Mouse (Mus musculus) forebrain, embryonic 13.5 days (tissue): Measurements from ENCODE around the gene Gm6034. TPM values are rescaled to one million over a fixed set of nuclear protein-coding genes. Genes with fewer than 3 reads are reported as not detected.
"Not testable (repeated sequence)": the region's sequence is repeated elsewhere in the genome, so short reads cannot be mapped to it uniquely, and the experiment has no call there.

Experiments
- ATAC-seq: fragments of 200-750 bp; cut with Nextera tagmentation; 2 replicates; pipeline ENCODE4 v1.8.0; 2017
- H3K27ac ChIP-seq: fragments of 300-500 bp; sonication (generic); 2 replicates; pipeline ENCODE4 v1.5.1; 2015; ENCODE audit warnings: inconsistent platforms, mild to moderate bottlenecking, moderate library complexity
- H3K27me3 ChIP-seq: fragments of 300-500 bp; sonication (generic); 2 replicates; pipeline ENCODE4 v1.6.1; 2015; ENCODE audit warnings: mild to moderate bottlenecking, inconsistent platforms
- H3K36me3 ChIP-seq: fragments of 300-500 bp; sonication (generic); 2 replicates; pipeline ENCODE4 v1.6.1; 2015; ENCODE audit warnings: mild to moderate bottlenecking, inconsistent platforms; ENCODE audit not compliant: poor library complexity, severe bottlenecking
- H3K4me1 ChIP-seq: fragments of 300-500 bp; sonication (generic); 2 replicates; pipeline ENCODE4 v1.6.1; 2015; ENCODE audit warnings: inconsistent platforms
- H3K4me2 ChIP-seq: fragments of 300-500 bp; sonication (generic); 2 replicates; pipeline ENCODE4 v1.6.1; 2015; ENCODE audit warnings: inconsistent platforms, mild to moderate bottlenecking, moderate library complexity
- H3K4me3 ChIP-seq: fragments of 300-500 bp; sonication (generic); 2 replicates; pipeline ENCODE4 v1.5.1; 2015; ENCODE audit warnings: mild to moderate bottlenecking, inconsistent platforms
- H3K9ac ChIP-seq: fragments of 300-500 bp; sonication (generic); 2 replicates; pipeline ENCODE4 v1.6.1; 2015; ENCODE audit warnings: mild to moderate bottlenecking, inconsistent platforms
- H3K9me3 ChIP-seq: fragments of 300-500 bp; sonication (generic); replicated peaks from 2 replicates; pipeline ENCODE4 v1.6.1; 2016; ENCODE audit warnings: inconsistent platforms
- WGBS: fragments of 180-500 bp; shearing (Covaris S2); methylation state at CpG from one replicate; pipeline ENCODE4 v1.1.7; 2015; 5-methylcytosine and 5-hydroxymethylcytosine counted together
- polyA plus RNA-seq: library from polyadenylated mRNA; unstranded; fragments of >200 nt; fragmentation: Nextera tagmentation; extraction: Ambion mirVana; gene quantifications from 2 replicates; pipeline ENCODE4 v1.2.1, GENCODE M21; 2015

Gene Gm6034
- polyA plus RNA-seq, 1 experiment from 2014 or later, result not detected

DNA sequence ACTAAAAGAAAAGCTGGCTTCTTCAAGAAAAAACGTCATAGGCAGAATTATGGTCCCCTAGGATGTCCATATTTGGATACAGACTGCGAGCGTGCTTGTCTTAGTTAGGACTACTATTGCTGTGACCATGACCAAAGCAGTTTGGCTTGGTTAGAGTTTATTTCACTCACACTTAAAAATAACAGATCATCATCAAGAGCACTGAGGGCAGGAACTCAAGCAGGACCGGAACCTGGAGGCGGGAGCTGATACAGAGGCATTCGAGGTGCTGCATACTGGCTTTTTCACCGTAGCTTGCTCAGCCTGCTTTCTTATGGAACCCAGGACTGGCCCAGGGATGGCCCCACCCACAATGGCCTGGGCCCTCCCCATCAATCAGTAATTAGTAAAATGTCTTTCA is 39.4 kb upstream of the Gm6034 start:
- peaks cover 6% of the 10 kb centered on the region; the same call in 1 of the 2 replicates for H3K36me3 ChIP-seq
- H3K4me2 ChIP-seq, result no peak overlapping the region
- H3K27me3 ChIP-seq, result no peaks in the 10 kb centered on the region
- H3K4me1 ChIP-seq, result no peaks in the 10 kb centered on the region
- H3K27ac ChIP-seq, result no peak overlapping the region
- WGBS, result 96% methylated on average over 7 of the region's 7 CpGs
- no peak for ATAC-seq
- no peaks in the 10 kb centered on the region for H3K9me3 ChIP-seq
- no peak overlapping the region for H3K4me3 ChIP-seq
- no peak overlapping the region for H3K9ac ChIP-seq

GRCm38 (mm10) chr17:36004409-36004808 is 38.4 kb upstream of the Gm6034 start:
- H3K36me3 ChIP-seq, H3K4me1 ChIP-seq, H3K4me3 ChIP-seq, H3K27ac ChIP-seq, H3K9me3 ChIP-seq, ATAC-seq, H3K4me2 ChIP-seq, H3K9ac ChIP-seq, H3K27me3 ChIP-seq: not testable (repeated sequence)
- 89% methylated on average over 7 of the region's 7 CpGs for WGBS

- Histone ChIP-seq H3K4me2 (no peak overlapping the region), H3K4me3 (no peak overlapping the region), H3K27ac (no peak overlapping the region), H3K4me1 (no peaks in the 10 kb centered on the region), H3K27me3 (no peaks in the 10 kb centered on the region), H3K36me3 (peaks cover 19% of the 10 kb centered on the region), H3K9me3 (no peaks in the 10 kb centered on the region), H3K9ac (no peak overlapping the region)
- no peak for ATAC-seq
- 93% methylated on average over 5 of the region's 5 CpGs for WGBS
Measured at GRCm38 (mm10) chr17:36014977-36015376, 27.8 kb upstream of the Gm6034 start.

- Histone ChIP-seq H3K36me3 (peaks cover 19% of the 10 kb centered on the region), H3K4me3 (no peak overlapping the region), H3K27ac (no peak overlapping the region), H3K27me3 (no peaks in the 10 kb centered on the region), H3K4me1 (peaks cover 5% of the 10 kb centered on the region; the same call in 1 of the 2 replicates), H3K4me2 (no peak overlapping the region), H3K9ac (no peak overlapping the region), H3K9me3 (no peaks in the 10 kb centered on the region)
- no peak for ATAC-seq
- 92% methylated on average over 5 of the region's 5 CpGs for WGBS
Measured at GRCm38 (mm10) chr17:36017046-36017445, 25.7 kb upstream of the Gm6034 start.

GRCm38 (mm10) chr17:36018979-36019378 is 23.8 kb upstream of the Gm6034 start:
- Histone ChIP-seq H3K36me3 (peaks cover 19% of the 10 kb centered on the region), H3K4me2 (no peak overlapping the region), H3K27me3 (no peaks in the 10 kb centered on the region), H3K9me3 (no peaks in the 10 kb centered on the region), H3K9ac (no peak overlapping the region), H3K4me1 (peaks cover 5% of the 10 kb centered on the region; the same call in 1 of the 2 replicates), H3K27ac (no peak overlapping the region), H3K4me3 (no peak overlapping the region)
- 81% methylated on average over 2 of the region's 2 CpGs for WGBS
- ATAC-seq, result no peak

GRCm38 (mm10) chr17:36019519-36019918 is 23.2 kb upstream of the Gm6034 start:
- WGBS, result 68% methylated on average over 3 of the region's 3 CpGs
- Histone ChIP-seq H3K4me2 (no peak overlapping the region), H3K9ac (no peak overlapping the region)

GRCm38 (mm10) chr17:36020191-36021073 is 22.3 kb upstream of the Gm6034 start, which contains the start of gene H2-T24:
TSS of gene H2-T24 (minus strand) at chr17:36020560.
- H3K27ac ChIP-seq, result no peak within 1 kb of the TSS
- no peak within 1 kb of the TSS for H3K9ac ChIP-seq
- ATAC-seq, result no peak
- H3K4me3 ChIP-seq, result no peak within 1 kb of the TSS
- H3K4me2 ChIP-seq, result no peak within 1 kb of the TSS
- WGBS, result 44% methylated on average over 15 of the region's 15 CpGs
- H3K27me3 ChIP-seq, result no peaks in the 10 kb centered on the region
- H3K36me3 ChIP-seq, result peaks cover 5% of the 10 kb centered on the region; the same call in 1 of the 2 replicates
- peaks cover 5% of the 10 kb centered on the region; the same call in 1 of the 2 replicates for H3K4me1 ChIP-seq
- no peaks in the 10 kb centered on the region for H3K9me3 ChIP-seq

More at GRCm38 (mm10) chr17:36019519-36019918, 23.2 kb upstream of the Gm6034 start:
- peaks cover 5% of the 10 kb centered on the region; the same call in 1 of the 2 replicates for H3K4me1 ChIP-seq
- no peak overlapping the region for H3K27ac ChIP-seq
- peaks cover 14% of the 10 kb centered on the region for H3K36me3 ChIP-seq
- H3K27me3 ChIP-seq, result no peaks in the 10 kb centered on the region
- no peaks in the 10 kb centered on the region for H3K9me3 ChIP-seq
- ATAC-seq, result no peak
- H3K4me3 ChIP-seq, result no peak overlapping the region

GRCm38 (mm10) chr17:36021309-36021708 is 21.5 kb upstream of the Gm6034 start:
- Histone ChIP-seq H3K9ac (no peak overlapping the region), H3K4me2 (no peak overlapping the region), H3K9me3 (no peaks in the 10 kb centered on the region), H3K27ac (no peak overlapping the region), H3K4me1 (peaks cover 5% of the 10 kb centered on the region; the same call in 1 of the 2 replicates), H3K27me3 (no peaks in the 10 kb centered on the region), H3K36me3 (no peaks in the 10 kb centered on the region), H3K4me3 (no peak overlapping the region)
- ATAC-seq, result no peak
- 97% methylated on average over 1 of the region's 1 CpGs for WGBS

DNA sequence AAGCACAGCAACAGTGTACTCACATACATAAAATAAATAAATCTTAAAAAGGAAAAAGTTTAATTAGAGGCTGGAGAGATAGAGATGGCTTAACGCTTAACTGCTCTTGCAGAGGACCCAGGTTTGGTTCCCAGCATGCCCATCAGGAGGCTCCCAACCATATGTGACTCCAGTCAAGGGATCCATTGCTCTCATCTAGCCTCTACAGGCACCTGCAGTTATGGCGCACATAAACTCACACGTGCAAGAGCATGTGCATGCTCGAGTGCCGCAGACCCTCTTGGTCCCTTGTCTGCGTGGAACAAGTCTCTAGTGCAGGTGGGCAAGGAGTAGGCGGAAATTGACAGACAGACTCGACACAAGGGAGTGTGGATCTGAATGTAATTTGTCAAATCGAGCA is 20.7 kb upstream of the Gm6034 start:
- no peaks in the 10 kb centered on the region for H3K27me3 ChIP-seq
- WGBS, result 94% methylated on average over 9 of the region's 9 CpGs
- no peak overlapping the region for H3K9ac ChIP-seq
- no peak for ATAC-seq
- H3K4me3 ChIP-seq, result no peak overlapping the region
- H3K36me3 ChIP-seq, result no peaks in the 10 kb centered on the region
- no peak overlapping the region for H3K27ac ChIP-seq
- H3K4me2 ChIP-seq, result no peak overlapping the region
- H3K4me1 ChIP-seq, result peaks cover 5% of the 10 kb centered on the region; the same call in 1 of the 2 replicates
- no peaks in the 10 kb centered on the region for H3K9me3 ChIP-seq

GRCm38 (mm10) chr17:36022922-36023321 is 19.8 kb upstream of the Gm6034 start:
- H3K4me1 ChIP-seq, result peaks cover 5% of the 10 kb centered on the region; the same call in 1 of the 2 replicates
- H3K27ac ChIP-seq, result no peak overlapping the region
- H3K36me3 ChIP-seq, result no peaks in the 10 kb centered on the region
- no peaks in the 10 kb centered on the region for H3K9me3 ChIP-seq
- H3K4me2 ChIP-seq, result no peak overlapping the region
- 95% methylated on average over 6 of the region's 6 CpGs for WGBS
- no peak overlapping the region for H3K4me3 ChIP-seq
- ATAC-seq, result no peak
- no peak overlapping the region for H3K9ac ChIP-seq
- no peaks in the 10 kb centered on the region for H3K27me3 ChIP-seq

GRCm38 (mm10) chr17:36023710-36024654 is 18.8 kb upstream of the Gm6034 start:
- H3K36me3 ChIP-seq, result no peaks in the 10 kb centered on the region
- H3K27me3 ChIP-seq, result no peaks in the 10 kb centered on the region
- WGBS, result 74% methylated on average over 9 of the region's 9 CpGs
- no peak overlapping the region for H3K27ac ChIP-seq
- peaks cover 5% of the 10 kb centered on the region; the same call in 1 of the 2 replicates for H3K4me1 ChIP-seq
- ATAC-seq, result no peak
- H3K4me2 ChIP-seq, result no peak overlapping the region
- no peaks in the 10 kb centered on the region for H3K9me3 ChIP-seq
- H3K9ac ChIP-seq, result no peak overlapping the region
- H3K4me3 ChIP-seq, result no peak overlapping the region

DNA sequence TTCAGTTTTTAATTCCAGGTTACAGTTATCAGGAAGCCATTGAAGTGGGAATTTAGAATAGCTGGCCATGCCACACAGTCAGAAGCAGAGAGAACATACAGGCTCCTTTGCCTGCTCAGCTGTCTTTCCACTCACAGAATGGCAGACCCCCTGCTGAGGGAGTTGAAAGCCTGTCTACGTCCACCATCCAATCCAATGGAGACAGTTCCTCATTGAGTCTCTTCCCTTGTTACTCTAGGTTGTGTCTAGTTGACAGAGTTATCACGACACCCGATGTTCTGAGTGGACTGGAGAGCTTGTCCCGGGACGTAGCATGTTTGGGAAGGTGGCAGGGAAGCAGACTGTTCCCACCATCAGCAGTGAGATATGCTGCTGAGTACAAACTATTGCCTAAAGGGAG is 17.6 kb upstream of the Gm6034 start:
- Histone ChIP-seq H3K27ac (no peak overlapping the region), H3K4me3 (no peak overlapping the region), H3K9me3 (no peaks in the 10 kb centered on the region), H3K36me3 (no peaks in the 10 kb centered on the region), H3K4me2 (no peak overlapping the region), H3K27me3 (no peaks in the 10 kb centered on the region), H3K9ac (no peak overlapping the region), H3K4me1 (peaks cover 5% of the 10 kb centered on the region; the same call in 1 of the 2 replicates)
- ATAC-seq, result no peak
- whole genome bisulfite sequencing, result 54% methylated on average over 5 of the region's 5 CpGs
